Mouse (Mus musculus) G1E (cell line): ENCODE measurements at regions not wholly inside any gene's neighbourhood (a gene's known extent, or its start where the extent isn't known, plus 50 kb on each side); places are given as distances from the start of the nearest gene placed in this dataset.

Experiments
- CTCF ChIP-seq: IDR thresholded peaks from 2 replicates; pipeline ENCODE4 v1.5.1; 2012; ENCODE audit warnings: low read depth, low read length, inconsistent platforms, mixed read lengths
- GATA1 ChIP-seq: IDR thresholded peaks from 2 replicates; pipeline ENCODE4 v1.6.1; 2012; ENCODE audit warnings: borderline replicate concordance, low read length, inconsistent platforms, mixed read lengths
- POLR2AphosphoS5 ChIP-seq: IDR thresholded peaks from 2 replicates; pipeline ENCODE4 v1.6.1; 2012; ENCODE audit warnings: low read depth, low read length, inconsistent platforms; ENCODE audit not compliant: insufficient replicate concordance
- TAL1 ChIP-seq: conservative IDR thresholded peaks from 2 replicates; pipeline ENCODE4 v1.6.1; 2012; ENCODE audit warnings: low read depth, low read length, inconsistent platforms, mixed read lengths

- no peak for TF ChIP-seq CTCF
- TF ChIP-seq GATA1 = no peak
- peak; percentile 98 for TF ChIP-seq TAL1
- no peak for TF ChIP-seq POLR2AphosphoS5
Observed at GRCm38 (mm10) chr7:63996581-63997098, 57.9 kb upstream of the Klf13 start.
